Mouse (Mus musculus) ovary, postnatal 14 days (tissue): ENCODE results near the gene Gm43738.

Experiments used
- DNase-seq: peaks from one replicate; pipeline ENCODE4 v3.0.0; 2022; ENCODE audit warnings: low spot score

Gm43738 gene

DNA sequence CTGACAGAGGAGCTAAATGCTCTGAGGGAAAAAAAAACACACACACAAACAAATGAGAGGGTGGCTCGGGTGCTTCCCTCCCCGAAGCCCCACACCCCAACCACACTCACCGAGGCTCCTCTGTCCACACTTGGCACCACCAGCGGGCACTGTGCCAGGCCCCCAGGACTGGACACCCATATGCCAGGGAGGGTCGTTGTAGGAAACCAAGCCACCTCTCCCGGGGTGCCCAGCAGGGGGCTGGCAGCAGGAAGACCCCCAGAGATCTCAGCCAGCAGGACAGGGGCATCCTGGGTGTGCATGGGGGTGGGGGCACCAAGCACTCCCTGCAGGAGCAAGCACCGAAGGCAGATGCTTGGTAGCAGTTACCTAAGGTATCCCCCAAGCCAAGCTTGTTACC is at the start of gene Gm43738:
TSS of gene Gm43738 (minus strand) at position 289 of the 400 bp plus-strand sequence.
- no peak for DNase-seq

DNA sequence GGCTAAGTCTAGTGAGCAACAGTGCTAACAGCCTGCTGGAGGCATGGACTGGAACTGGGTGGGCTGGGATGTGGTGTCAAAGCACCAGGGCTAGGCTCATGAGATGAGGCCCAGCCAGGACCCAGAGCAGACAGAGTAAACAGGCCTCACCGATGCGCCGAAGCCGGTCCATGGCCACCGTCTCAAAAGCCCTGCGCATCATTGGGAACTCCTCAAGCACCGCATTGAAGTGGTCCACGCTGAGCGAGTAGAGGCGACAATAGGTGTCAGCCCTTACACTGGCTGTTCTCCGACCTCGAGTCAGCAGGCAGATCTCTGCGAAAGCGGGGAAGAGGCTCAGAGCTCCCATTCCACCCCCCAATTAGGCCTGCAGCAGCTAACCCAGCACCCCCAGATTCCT is 47.7 kb upstream of the Gm43738 start:
- DNase-seq = no peak

DNA sequence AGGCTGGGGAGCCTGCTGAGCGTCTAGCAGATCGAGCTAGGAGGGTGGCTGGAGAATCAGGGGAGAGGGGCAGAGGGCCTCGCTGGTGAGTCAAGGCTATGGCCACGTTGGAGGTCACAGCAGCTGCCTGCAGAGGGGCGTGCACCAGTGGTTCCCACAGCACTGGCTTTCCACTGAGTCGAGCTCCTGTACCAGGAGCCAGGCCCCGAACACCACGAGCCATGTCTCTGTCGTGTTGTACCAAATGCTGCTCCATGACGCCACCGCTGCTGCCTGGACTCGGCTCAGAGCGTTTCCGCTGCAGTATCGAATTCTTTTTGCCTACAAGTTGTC is 47.0 kb upstream of the Gm43738 start:
- DNase-seq = no peak

DNA sequence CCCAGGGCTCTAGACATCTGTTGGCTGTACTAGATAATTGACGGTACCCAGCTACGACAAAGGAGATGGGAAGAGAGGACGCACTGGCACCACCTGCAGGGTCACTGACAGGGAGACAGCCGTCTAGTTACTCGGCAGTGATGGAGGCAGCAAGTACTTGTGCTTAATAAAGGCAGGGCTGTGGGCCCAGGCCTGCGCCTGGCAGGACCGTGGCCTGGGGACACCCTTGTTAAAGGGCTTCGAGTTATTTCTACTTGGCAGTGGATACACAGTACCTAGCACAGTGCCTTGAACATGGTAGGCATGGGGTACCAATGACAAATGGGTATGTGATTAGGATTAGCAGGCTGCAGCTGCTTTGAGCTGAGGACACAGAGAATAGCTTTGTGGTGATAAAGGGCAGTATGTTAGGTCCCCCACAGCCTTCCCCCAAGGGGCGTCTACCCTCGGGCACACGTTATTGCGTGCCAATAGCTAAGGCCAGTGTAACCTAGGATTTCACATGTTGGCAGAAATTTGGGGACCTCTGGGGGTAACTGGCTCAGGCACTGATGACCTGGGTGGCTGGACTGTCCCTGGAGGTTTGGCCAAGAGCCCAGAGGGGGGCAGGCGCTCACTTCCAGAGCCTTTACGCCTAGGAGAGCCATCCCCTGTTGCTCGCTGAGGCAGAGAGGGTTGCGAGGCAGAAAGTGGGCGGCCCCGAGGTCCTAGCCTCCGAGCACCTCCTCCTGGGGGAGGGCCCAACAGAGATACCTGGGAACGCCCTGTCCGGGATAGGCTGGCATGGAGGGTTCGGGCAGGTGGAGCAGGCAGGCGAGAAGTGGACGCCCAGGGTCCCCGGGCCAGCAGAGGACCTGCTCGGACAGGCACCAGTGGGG is 46.4 kb upstream of the Gm43738 start:
- DNase-seq = no peak

DNA sequence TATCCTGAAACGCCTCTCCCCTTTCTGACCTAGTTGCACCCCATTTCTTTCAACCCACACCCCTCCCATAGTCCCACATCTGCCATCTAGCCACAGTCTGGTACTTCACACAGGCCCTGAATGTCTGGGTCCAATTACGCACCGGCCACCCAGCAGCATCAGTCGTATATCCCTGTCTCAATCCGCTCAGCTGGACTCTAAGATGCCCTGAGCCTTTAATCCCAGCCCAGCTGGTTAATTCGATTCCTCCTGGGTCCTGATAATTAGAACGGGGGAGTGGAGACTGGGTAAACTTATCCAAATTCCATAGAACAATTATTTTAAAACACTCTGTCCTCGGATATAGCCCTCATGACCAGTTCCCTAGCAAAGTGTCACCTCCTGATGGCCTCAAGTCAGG is 44.7 kb upstream of the Gm43738 start:
- DNase-seq = no peak

DNA sequence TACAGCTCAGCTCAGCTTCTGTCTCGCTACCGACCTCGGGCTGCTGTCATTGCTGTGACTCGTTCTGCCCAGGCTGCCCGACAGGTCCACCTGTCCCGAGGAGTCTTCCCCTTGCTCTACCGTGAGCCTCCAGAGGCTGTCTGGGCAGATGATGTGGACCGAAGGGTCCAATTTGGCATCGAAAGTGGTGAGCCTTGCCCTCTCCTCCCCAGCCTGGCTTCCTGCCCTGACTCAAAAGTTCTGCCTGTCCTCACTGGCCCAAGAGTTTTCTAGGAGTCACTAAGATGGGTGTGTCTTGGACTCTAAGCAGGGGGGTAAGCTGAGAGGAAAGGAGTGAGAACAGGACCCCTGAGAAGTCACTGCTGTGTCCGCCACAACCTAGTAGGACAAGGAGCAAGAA is 43.9 kb upstream of the Gm43738 start:
- DNase-seq = no peak

DNA sequence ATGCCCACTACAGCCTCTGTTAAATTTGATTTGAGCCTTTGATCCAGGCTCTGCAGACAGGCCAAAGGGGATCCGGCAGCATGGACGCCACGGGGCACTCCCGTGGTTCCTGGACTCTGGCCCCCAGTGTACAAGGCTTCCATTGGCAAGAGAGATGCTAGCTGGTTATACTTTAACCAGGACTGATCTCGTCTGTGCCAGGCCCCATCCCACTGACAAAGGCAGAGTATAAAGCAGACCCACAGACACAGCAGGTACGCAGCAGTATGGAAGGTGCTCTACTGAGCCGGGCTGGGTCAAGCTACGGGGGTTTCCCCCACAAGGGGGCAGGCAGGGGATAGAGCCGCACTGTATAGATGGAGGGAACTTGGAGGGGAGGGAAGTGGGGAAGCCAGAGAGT is 35.5 kb upstream of the Gm43738 start:
- no peak for DNase-seq

DNA sequence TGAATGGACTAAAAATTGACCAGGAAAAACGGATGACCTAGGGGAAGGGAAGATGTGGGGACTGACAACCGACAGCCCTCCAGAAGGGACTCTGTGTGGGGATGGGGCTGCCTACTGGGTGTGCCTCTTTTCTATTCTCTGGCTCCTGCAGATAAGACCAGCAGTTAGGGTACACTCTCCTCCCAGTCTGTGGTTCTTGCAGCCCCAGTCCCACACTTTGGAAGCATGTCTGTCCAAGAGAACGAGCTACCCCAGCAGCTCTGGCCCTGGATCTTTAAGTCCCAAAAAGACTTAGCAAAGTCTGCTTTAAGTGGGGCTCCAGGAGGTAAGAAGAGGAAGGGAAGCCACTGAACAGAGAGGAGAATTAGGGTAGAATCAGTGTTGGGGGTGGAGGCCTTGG is 35.1 kb upstream of the Gm43738 start, which contains the start of gene Pklr:
TSS of gene Pklr (plus strand) at position 185 of the 400 bp plus-strand sequence.
- DNase-seq = no peak

DNA sequence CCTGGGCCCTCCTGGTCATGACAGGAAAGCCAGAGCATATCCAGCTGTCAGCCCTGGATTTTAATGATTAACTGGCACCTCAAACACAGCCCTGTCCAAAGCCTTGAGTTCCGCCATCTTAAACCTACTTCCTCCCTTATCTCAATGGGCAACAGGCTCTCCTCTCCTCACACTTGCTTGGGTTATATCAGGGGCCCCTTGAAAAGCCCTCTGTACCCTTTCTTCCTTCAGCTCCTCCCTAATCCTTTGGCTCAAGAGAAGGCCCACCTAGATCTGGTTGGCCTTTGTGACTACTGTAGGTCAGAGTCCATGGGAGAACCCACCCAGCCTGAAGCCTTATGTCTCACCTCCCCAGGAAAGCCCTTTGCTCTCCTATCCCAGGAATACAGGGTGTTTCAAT is 32.9 kb upstream of the Gm43738 start:
- no peak for DNase-seq

DNA sequence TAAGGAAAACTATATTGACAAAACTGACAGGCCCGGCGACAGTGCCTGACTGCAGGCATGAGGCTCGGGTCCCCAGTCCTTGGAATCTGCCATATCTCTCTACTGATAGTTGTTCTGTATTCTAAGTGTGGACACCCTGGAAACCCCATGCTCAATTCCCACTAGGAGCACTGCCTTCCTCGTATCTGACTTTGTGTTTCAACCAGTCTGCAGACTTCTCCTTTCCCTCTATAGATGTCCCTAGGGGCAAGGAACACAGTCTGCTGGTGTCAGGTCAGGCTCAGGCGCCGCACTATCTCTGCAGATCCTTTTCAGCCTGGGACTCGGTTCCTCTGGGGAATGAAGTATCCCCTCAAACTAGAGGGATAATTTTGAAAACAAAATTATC is 32.2 kb upstream of the Gm43738 start:
- no peak for DNase-seq

DNA sequence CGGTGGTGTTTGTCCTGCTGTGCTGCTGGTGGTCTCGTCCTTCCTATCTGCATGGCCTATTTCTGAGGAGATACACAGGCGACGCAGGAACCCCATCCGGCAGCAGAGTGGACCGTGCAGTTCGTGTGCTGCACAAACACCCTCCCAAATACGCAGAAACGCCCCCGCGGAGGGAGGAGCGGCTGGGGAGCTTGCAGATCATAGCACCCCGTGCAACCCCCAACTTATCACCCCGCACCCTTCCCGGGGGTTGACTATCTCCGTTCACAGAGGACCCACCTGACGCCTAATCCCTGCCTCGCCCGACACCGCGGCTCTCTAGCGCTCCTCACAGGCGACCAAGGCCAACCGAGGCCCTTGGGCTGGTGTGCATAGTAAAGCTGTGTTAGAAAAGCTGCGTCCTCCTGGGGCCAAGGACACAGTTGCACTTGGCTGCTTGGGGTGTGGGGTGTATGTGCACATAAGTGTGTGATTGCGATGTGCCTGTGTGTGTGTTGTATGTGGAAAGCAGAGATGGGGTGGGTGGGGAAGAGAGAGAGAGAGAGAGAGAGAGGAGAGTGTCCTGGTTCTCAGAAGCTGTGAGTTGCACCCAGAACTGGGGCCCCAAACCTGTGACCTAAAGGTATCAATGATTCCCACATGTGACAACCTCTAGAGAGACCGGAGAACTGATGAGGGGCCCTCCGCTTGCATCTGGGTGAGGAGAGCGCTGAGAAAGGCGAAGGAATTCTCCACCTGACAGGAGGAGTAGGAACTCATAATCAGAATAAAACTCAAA is 31.6 kb upstream of the Gm43738 start:
- DNase-seq = no peak

DNA sequence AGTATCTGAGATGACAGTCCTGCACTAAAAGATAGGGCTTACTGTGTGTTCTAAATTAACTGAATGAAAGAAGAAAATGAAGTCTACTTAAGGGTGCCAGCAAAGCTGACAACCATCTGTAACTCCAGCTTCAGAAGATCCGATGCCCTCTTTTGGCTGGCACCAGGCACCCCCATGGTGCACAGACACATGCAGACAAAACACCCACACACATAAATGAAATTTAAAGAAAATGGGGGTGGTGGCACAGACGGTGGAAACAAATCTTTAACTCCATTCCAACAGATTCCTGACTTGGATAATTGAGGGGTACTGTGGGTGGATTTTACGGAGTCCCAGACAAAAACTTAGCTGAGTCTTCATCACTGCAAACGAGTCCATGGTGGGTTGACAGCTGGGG is 30.9 kb upstream of the Gm43738 start:
- no peak for DNase-seq

DNA sequence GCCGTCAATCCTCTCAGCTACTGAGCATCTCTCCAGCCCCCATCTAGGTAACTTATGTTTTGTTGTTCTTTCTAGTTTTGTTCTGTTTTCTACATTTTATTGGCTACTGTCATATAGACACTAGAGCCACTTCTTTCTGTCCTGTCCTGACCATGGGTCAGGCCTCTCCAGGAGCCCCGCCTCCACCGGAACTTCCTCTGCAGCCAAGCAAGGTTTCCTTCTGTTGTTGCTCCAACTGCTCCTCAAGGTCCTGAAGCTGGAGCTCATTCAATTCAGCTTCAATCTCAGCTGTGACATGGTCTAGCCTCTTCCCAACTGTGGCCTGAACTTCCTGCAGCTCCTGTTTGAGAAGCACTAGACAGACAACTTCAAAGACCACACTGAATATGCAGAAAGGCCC is 29.0 kb upstream of the Gm43738 start:
- DNase-seq = no peak

DNA sequence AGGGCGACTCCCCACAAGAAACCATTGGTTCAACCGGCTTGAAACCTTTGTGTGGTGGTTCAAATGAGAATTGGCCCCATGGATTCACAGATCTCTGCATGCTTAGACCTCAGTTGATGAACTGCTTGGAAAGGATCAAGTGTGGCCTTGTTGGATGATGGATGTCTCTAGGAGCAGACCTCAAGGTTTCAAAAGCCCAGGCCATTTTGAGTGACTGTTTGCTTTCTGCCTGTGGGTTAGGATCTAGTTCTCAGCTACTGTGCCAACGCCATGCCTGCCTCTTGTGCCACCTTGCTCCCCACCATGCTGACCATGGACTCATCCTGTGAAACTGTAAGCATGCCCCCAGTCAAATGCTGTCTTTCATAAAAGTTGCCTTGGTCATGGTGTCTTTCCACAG is 25.1 kb upstream of the Gm43738 start:
- DNase-seq = no peak

DNA sequence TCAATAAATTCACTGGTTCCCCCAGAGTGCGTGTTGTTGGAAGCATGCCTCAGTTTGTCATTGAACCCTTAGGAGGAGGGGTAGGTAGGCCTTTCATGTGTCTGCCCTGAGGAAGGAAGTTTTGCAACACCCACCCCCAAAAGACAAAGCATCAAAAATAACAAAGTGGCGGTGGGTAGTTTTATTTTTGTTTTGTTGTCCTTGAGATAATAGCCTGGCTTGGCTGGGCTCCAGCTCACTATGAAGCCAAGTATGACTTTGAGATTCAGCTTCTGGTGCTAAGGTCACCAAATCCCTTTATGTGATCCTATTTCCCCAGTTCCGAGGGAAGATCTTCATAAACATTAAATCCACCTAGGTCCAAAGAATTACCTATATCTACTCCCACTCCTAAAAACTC is 23.3 kb upstream of the Gm43738 start:
- no peak for DNase-seq

DNA sequence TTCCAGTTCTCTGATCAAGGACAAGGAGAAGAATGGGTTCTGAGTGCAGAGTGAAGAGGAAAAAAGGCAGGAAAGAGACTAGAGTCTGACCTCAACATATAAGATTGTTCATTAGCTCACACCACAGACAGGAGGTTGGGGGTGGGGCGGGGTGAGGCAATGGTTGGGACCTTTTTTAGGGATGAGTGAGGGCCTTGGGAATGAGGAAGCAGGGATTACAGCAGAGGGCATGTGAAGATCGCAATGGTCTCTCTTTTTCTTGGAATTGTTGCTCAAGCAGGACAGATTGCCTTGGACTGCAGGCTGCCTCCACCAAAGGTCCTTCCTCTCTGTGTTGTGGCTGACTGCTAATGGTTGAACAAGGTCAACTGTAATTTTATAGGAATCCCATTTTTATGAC is 22.4 kb upstream of the Gm43738 start:
- no peak for DNase-seq

DNA sequence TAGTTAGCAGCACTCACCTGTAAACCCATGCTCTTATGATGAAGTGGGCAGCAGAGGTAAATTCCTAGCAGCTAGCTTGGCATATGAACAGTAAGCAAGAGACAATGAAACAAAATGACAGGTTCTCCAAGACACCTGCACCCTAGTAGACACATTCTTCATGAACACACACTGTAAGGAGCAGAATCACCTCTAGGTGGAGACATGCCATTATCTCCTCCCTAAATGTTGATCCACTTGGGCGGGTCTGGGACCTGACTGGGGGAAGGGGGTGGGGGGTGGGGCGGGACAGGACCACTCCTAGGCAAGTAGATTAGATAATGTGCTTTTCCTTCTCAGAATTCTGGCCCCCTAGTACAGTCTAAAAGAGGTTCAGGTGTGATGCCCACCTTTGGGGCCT is 14.6 kb upstream of the Gm43738 start:
- no peak for DNase-seq

DNA sequence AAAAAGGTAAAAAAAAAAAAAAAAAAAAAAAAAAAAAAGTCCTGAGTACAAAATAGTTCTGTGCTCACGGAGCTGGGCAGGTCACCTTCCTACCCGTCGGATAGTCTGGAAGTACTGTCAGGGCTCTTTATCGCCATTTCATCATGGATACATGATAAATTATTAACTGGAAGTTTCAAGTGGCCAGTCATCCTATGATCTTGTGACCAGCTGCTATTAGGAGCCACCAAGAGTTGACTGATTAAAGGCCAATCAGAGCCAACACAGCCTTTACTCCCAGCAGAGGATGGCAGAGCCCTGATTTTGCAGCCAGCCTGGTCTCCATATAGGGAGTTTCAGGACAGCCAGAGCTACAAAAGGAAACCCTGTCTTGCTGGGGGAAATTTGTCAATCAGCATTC is 12.2 kb upstream of the Gm43738 start:
- DNase-seq = no peak

DNA sequence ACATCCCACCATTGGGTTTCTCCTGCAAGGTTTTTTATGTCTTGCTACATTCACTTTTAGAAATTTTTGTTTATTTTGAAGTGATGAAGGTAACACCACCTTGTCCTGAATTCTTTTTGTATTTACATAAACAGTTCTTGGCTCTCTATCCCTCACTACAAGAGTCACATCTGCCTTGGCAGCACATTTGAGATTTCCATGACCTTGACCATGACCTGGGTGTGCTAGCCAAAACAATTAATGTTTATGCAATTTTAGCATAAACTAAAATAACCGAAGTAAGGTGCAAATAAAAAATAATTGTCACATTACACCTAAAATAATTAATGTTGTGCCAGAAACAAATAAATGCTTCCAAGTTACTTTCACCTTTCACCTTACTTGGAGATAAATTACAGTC is 7.2 kb upstream of the Gm43738 start:
- no peak for DNase-seq

DNA sequence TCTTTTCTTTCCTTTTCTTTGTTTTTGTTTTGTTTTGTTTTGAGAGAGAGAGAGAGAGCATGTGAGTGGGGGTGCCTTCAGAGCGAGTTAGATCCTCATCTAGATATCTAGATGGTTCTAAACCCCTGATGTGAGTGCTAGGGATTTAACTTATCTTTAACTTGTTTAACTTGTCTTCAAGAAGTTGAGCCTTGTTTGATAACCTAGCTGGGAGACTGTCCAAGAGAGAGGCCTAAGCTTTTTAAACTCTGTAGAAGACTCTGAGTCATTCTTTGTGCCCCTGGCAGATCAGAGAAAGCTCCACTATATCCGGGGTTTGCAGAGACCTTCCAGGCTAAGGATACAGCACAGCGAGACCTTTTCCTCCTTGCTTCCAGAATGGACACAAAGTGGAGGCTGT is 6.6 kb upstream of the Gm43738 start:
- no peak for DNase-seq

DNA sequence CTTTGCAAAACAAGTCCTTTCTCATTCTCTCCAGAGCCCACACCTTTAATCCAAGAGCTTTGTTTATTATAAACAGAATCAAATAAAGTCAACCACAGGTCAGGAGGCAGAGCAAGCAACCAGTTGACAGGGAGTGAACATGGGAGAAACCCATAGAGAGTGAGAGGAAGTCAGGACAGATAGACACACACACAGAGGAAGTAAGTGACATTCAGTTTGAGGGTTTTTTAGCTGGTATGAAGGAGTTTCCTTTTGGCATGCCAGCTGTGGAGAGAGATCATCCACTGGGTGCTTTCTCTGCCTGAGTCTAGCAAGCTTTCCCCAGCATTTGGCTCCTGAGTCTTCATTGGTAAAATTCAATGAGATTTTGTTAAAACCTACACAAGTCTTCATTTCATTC is 6.0 kb upstream of the Gm43738 start:
- DNase-seq = no peak

DNA sequence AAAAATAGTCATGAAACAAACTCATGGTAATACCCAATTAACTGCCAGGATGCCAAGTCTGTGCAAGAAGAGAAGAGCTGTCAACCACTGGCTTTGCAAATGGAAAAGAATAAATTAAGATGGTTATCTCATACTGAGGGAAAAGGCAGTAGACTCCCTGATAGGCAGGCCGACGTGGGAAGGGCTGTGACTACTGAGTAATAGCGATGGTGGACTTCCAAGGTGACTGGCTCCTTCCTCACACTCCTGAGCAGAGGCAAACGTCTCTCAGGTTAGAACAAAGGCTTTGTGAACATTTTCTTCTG is 2.3 kb upstream of the Gm43738 start:
- DNase-seq = no peak

DNA sequence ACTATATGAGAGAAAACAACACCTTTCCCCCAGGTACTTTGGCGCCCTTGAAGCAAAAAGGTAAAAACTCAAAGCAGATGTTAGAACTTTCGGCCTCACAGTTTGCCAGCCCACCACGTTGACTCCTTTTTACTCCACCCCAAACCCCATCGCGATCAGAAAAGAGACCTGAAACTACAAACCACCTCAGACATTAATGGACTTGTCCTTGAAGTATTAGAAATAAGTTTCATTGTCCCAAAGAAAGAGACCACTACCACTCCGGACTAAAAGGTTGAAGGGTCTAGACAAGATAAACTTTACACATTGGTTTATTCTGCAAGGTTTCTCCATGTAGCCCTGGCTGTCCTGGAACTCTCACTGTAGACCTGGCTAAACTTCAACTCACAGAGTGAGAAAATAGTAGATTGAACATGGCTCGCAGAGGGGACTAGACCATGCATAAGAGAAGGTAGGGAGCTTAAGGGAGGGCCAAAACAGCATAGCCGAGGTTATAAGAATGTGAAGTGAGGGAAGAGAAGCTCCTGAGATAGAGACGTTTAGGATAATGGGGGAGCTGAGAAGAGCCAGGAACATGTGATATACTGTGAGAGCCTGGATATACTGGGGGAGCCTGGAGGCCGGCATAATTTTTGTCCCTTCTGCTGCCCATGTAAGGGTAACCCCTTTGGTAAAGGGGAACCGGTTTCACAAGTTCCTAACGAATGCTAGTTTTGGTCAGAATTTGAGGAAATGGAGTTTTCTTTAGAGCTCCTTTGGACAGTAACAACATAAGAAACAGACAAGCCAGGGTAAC is 1.8 kb upstream of the Gm43738 start:
- DNase-seq = no peak
